ENCODE assay signal across 8 mouse cellular contexts in genomic region chr7:44467811-44468411, GRCm38 (mm10). TPM values are rescaled to one million over a fixed set of nuclear protein-coding genes. Genes with fewer than 3 reads are reported as not detected.
DNase-seq lines count a peak whose midpoint lies in the region; ATAC-seq and TF ChIP-seq lines count a peak whose summit lies in the region.

Gene Josd2 (plus strand): TSS chr7:44467980.

- H3K27ac ChIP-seq in MEL (ENCODE audit: control insufficient read depth, low read depth, low read length), result peak within 1 kb of the TSS; percentile 25; the same call in 1 of the 2 replicates
- H3K27ac ChIP-seq in cerebellum, adult 2 months (ENCODE audit: insufficient read depth, low read length), result peak within 1 kb of the TSS; percentile 94
- H3K27ac ChIP-seq in forebrain, postnatal 0 days (ENCODE audit: low read depth, low read length), result peak within 1 kb of the TSS; percentile 89
- peak within 1 kb of the TSS; percentile 73 for H3K27ac ChIP-seq in lung, embryonic 15.5 days

- no peaks in the 10 kb centered on the region for H3K36me3 ChIP-seq in MEL (ENCODE audit: control insufficient read depth in 1 of 2, insufficient read depth in 2 of 2, low read length in 2 of 2)
- peaks cover 15% of the 10 kb centered on the region for H3K36me3 ChIP-seq in forebrain, postnatal 0 days (ENCODE audit: insufficient read depth)
- no peaks in the 10 kb centered on the region for H3K36me3 ChIP-seq in lung, embryonic 15.5 days

- no peaks in the 10 kb centered on the region for H3K9me3 ChIP-seq in MEL (replicated peaks; ENCODE audit: insufficient read depth, low read length)
- no peaks in the 10 kb centered on the region for H3K9me3 ChIP-seq in forebrain, postnatal 0 days (ENCODE audit: low read length)
- H3K9me3 ChIP-seq in lung, embryonic 15.5 days, result no peaks in the 10 kb centered on the region

- TF ChIP-seq POLR2A in MEL (IDR thresholded peaks at IDR 0.05; ENCODE audit: control insufficient read depth in 1 of 2, insufficient read depth in 1 of 2, low read depth in 1 of 2, low read length in 2 of 2, poor library complexity in 1 of 2), result peak; percentile 65 to 81
- TF ChIP-seq POLR2A in cerebellum, adult 2 months (IDR thresholded peaks at IDR 0.05; ENCODE audit: borderline replicate concordance, insufficient read depth, low read length), result peak; percentile 67

- TF ChIP-seq CTCF in MEL (IDR thresholded peaks at IDR 0.05 in 2 of 3, conservative IDR thresholded peaks at IDR 0.05 in 1 of 3; ENCODE audit: control insufficient read depth in 1 of 3, insufficient read depth in 1 of 3, low read depth in 2 of 3, low read length in 3 of 3, poor library complexity in 1 of 3, severe bottlenecking in 1 of 3), result no peak
- no peak for TF ChIP-seq CTCF in cerebellum, adult 2 months (IDR thresholded peaks at IDR 0.05; ENCODE audit: borderline replicate concordance, insufficient read depth, low read depth, low read length)
- TF ChIP-seq CTCF in forebrain, postnatal 0 days (IDR thresholded peaks at IDR 0.05; ENCODE audit: low read depth), result no peak; the same call in 1 of the 2 replicates

- peak; percentile 99 for DNase-seq in MEL (ENCODE audit: low read depth, low spot score)
- peak; percentile 93 to 98 for DNase-seq in cerebellum, adult 2 months
- DNase-seq in forebrain, postnatal 0 days, result peak; percentile 98
- DNase-seq in heart, postnatal 4 days, result peak; percentile 93
- peak; percentile 98 for DNase-seq in layer of hippocampus, adult 8-10 months (ENCODE audit: low spot score in 2 of 2)
- peak; percentile 97 for DNase-seq in ovary, adult 18-20 months (ENCODE audit: low spot score)
- peak; percentile 95 for DNase-seq in thymus, postnatal 0 days (ENCODE audit: low spot score)

- no peak for TF ChIP-seq RAD21 in MEL (IDR thresholded peaks at IDR 0.05; ENCODE audit: low read depth, low read length)

- under 1% methylated on average over 42 of the region's 42 CpGs for WGBS in cerebellum, adult 2 months
- 4% methylated on average over 42 of the region's 42 CpGs for WGBS in forebrain, postnatal 0 days
- under 1% methylated on average over 42 of the region's 42 CpGs for WGBS in lung, embryonic 15.5 days

- peaks cover 0 to 13% of the 10 kb centered on the region in 2 experiments; a peak in 2 of 4 replicates for H3K4me1 ChIP-seq in MEL (ENCODE audit: control insufficient read depth in 1 of 2, insufficient read depth in 2 of 2, low read length in 2 of 2)
- H3K4me1 ChIP-seq in cerebellum, adult 2 months (ENCODE audit: control insufficient read depth, insufficient read depth, low read length), result peaks cover 49% of the 10 kb centered on the region
- H3K4me1 ChIP-seq in forebrain, postnatal 0 days (ENCODE audit: insufficient read depth), result peaks cover 28% of the 10 kb centered on the region
- peaks cover 52% of the 10 kb centered on the region for H3K4me1 ChIP-seq in lung, embryonic 15.5 days

- TF ChIP-seq EP300 in MEL (IDR thresholded peaks at IDR 0.05; ENCODE audit: low read depth in 1 of 2, low read length in 2 of 2), result no peak

- ATAC-seq in forebrain, postnatal 0 days, result peak; percentile 95
- peak; percentile 91 for ATAC-seq in lung, embryonic 15.5 days (ENCODE audit: borderline replicate concordance, extremely low read depth, low FRiP score, low TSS enrichment)

- peak within 1 kb of the TSS; percentile 74 for H3K9ac ChIP-seq in MEL (ENCODE audit: control insufficient read depth, low read depth, low read length, poor library complexity, severe bottlenecking)
- H3K9ac ChIP-seq in forebrain, postnatal 0 days, result peak within 1 kb of the TSS; percentile 56
- H3K9ac ChIP-seq in lung, embryonic 15.5 days, result peak within 1 kb of the TSS; percentile 63

- H3K4me3 ChIP-seq in MEL (ENCODE audit: control insufficient read depth in 1 of 2, insufficient read depth in 1 of 2, low read depth in 2 of 2, low read length in 2 of 2), result peak within 1 kb of the TSS; percentile 58 to 76
- peak within 1 kb of the TSS; percentile 69 for H3K4me3 ChIP-seq in cerebellum, adult 2 months (replicated peaks; ENCODE audit: insufficient read depth, low read depth, low read length)
- peak within 1 kb of the TSS; percentile 50 for H3K4me3 ChIP-seq in forebrain, postnatal 0 days (ENCODE audit: low read depth, low read length)
- peak within 1 kb of the TSS; percentile 70 for H3K4me3 ChIP-seq in lung, embryonic 15.5 days

- H3K27me3 ChIP-seq in MEL (ENCODE audit: control insufficient read depth in 1 of 2, insufficient read depth in 2 of 2, low read length in 2 of 2), result no peaks in the 10 kb centered on the region
- H3K27me3 ChIP-seq in cerebellum, adult 2 months (ENCODE audit: control insufficient read depth, insufficient read depth, low read length), result no peaks in the 10 kb centered on the region
- no peaks in the 10 kb centered on the region for H3K27me3 ChIP-seq in forebrain, postnatal 0 days (ENCODE audit: insufficient read depth, low read length)
- peaks cover 24% of the 10 kb centered on the region for H3K27me3 ChIP-seq in lung, embryonic 15.5 days

- peaks cover 3% of the 10 kb centered on the region for H3K79me2 ChIP-seq in MEL (ENCODE audit: control insufficient read depth, insufficient read depth, low read length, poor library complexity)

- peak within 1 kb of the TSS; percentile 57 for H3K4me2 ChIP-seq in forebrain, postnatal 0 days (ENCODE audit: low read depth)
- peak within 1 kb of the TSS; percentile 67 for H3K4me2 ChIP-seq in lung, embryonic 15.5 days

TF ChIP-seq in MEL, 35 proteins besides CTCF, POLR2A, EP300 and RAD21 (continues in another document):
- TF ChIP-seq HCFC1 (IDR thresholded peaks at IDR 0.05; ENCODE audit: low read depth, low read length) (peak; percentile 98), ZKSCAN1 (IDR thresholded peaks at IDR 0.05; ENCODE audit: low read depth, low read length) (no peak), JUND (IDR thresholded peaks at IDR 0.05; ENCODE audit: low read depth, low read length) (no peak), ZNF384 (IDR thresholded peaks at IDR 0.05; ENCODE audit: low read depth, low read length) (no peak), CHD2 (IDR thresholded peaks at IDR 0.05; ENCODE audit: low read length) (peak; percentile 97), GABPA (IDR thresholded peaks at IDR 0.05; ENCODE audit: low read depth, low read length) (no peak; the same call in 1 of the 2 replicates), E2F4 (IDR thresholded peaks at IDR 0.05; ENCODE audit: borderline replicate concordance, low read depth, low read length) (no peak), CHD1 (IDR thresholded peaks at IDR 0.05; ENCODE audit: low read depth, low read length) (no peak), ZC3H11A (IDR thresholded peaks at IDR 0.05; ENCODE audit: low read depth, low read length) (no peak), MYC (IDR thresholded peaks at IDR 0.05; ENCODE audit: low read depth, low read length) (peak; percentile 65; the same call in 1 of the 2 replicates), USF2 (IDR thresholded peaks at IDR 0.05; ENCODE audit: borderline replicate concordance in 1 of 2, insufficient read depth in 1 of 2, low read depth in 1 of 2, low read length in 2 of 2) (no peak), RCOR1 (IDR thresholded peaks at IDR 0.05; ENCODE audit: low read depth, low read length) (no peak), ETS1 (IDR thresholded peaks at IDR 0.05; ENCODE audit: low read depth, low read length) (peak; percentile 41; the same call in 1 of the 2 replicates), MAX (IDR thresholded peaks at IDR 0.05; ENCODE audit: low read length) (no peak; the same call in 1 of the 2 replicates), MAZ (IDR thresholded peaks at IDR 0.05; ENCODE audit: low read depth, low read length) (peak; percentile 92), MYB (IDR thresholded peaks at IDR 0.05; ENCODE audit: low read depth, low read length) (no peak), MEF2A (IDR thresholded peaks at IDR 0.05; ENCODE audit: extremely low read depth, insufficient replicate concordance, low read depth, low read length, poor library complexity, severe bottlenecking) (no peak), NELFE (IDR thresholded peaks at IDR 0.05; ENCODE audit: low read depth, low read length) (peak; percentile 80), TBP (IDR thresholded peaks at IDR 0.05; ENCODE audit: low read depth, low read length) (peak; percentile 81), KAT2A (conservative IDR thresholded peaks at IDR 0.05; ENCODE audit: low read depth, low read length) (peak; percentile 94), UBTF (IDR thresholded peaks at IDR 0.05; ENCODE audit: borderline replicate concordance, insufficient read depth, low read depth, low read length) (no peak), ZMIZ1 (IDR thresholded peaks at IDR 0.05; ENCODE audit: low read depth, low read length) (0 out of 2 replicates have a peak, but pooled peaks have one; percentile 64), MAFK (IDR thresholded peaks at IDR 0.05; ENCODE audit: borderline replicate concordance, low read depth, low read length) (no peak), POLR2AphosphoS5 (IDR thresholded peaks at IDR 0.05; ENCODE audit: borderline replicate concordance, low read depth, low read length) (no peak), SIN3A (IDR thresholded peaks at IDR 0.05; ENCODE audit: low read length) (peak; percentile 96), POLR2AphosphoS2 (IDR thresholded peaks at IDR 0.05; ENCODE audit: low read length) (peak; percentile 71; the same call in 1 of the 2 replicates), MXI1 (IDR thresholded peaks at IDR 0.05; ENCODE audit: low read depth, low read length) (peak; percentile 84), ELF1 (IDR thresholded peaks at IDR 0.05; ENCODE audit: low read depth, low read length) (peak; percentile 99), USF1 (IDR thresholded peaks at IDR 0.05; ENCODE audit: low read depth, low read length) (peak; percentile 18; the same call in 1 of the 2 replicates), BHLHE40 (IDR thresholded peaks at IDR 0.05; ENCODE audit: borderline replicate concordance, low read depth, low read length) (no peak), NRF1 (IDR thresholded peaks at IDR 0.05; ENCODE audit: insufficient read depth, low read depth, low read length, poor library complexity, severe bottlenecking) (peak; percentile 64)

RNA-seq across cellular contexts. Expression of gene Josd2, which starts in this region (rescaled TPM):
- total RNA-seq in MEL (2012; rRNA removed), result 58.4 and 95.5 TPM in 2 replicates
- polyA plus RNA-seq in MEL (2012; ENCODE audit: insufficient read depth in 1 of 2, insufficient read length in 2 of 2, low read depth in 1 of 2, low replicate concordance in 2 of 2, missing spikeins in 1 of 2), result 100 to 1,000 TPM in 1 of 2 experiments, not detected in 1; 141 TPM
- 273 and 294 TPM in 2 replicates for polyA plus RNA-seq in cerebellum, adult 2 months (2012; rRNA removed)
- total RNA-seq in forebrain, postnatal 0 days (2014; rRNA removed), result 27.6 and 39.3 TPM in 2 replicates
- 28.6 and 31.7 TPM in 2 replicates for polyA plus RNA-seq in forebrain, postnatal 0 days (2015; fragmentation: Nextera tagmentation; extraction: Ambion mirVana)
- total RNA-seq in heart, postnatal 4 days (2021), result 10 to 100 TPM; 71.8 to 81.4 TPM
- 100 to 1,000 TPM in 2 of 4 experiments, 10 to 100 TPM in 2; 97.1 to 114 (median 103) TPM for total RNA-seq in layer of hippocampus, adult 8-10 months (2022)
- polyA plus RNA-seq in lung, embryonic 15.5 days (2015; fragmentation: Nextera tagmentation; extraction: Ambion mirVana), result 109 and 111 TPM in 2 replicates
- 30.6 and 37.4 TPM in 2 replicates for polyA plus RNA-seq in thymus, postnatal 0 days (2015; fragmentation: Nextera tagmentation; extraction: Ambion mirVana)

Comparison
In these comparisons a context has a peak if more than half of its experiments do, and no peak if none do; other contexts are left out.
1. Peak in every context shown above with its lines: DNase-seq, ATAC-seq, H3K4me3 ChIP-seq and H3K27ac ChIP-seq.
2. H3K27ac ChIP-seq: peak in every context shown above with its lines; median percentile 94 in cerebellum, adult 2 months; 89 in forebrain, postnatal 0 days; 73 in lung, embryonic 15.5 days; 25 in MEL.